Mouse (Mus musculus) kidney, adult 2 months (tissue): ENCODE data around the gene Gal3st3.

Experiments
- CTCF ChIP-seq: fragments of 200-500 bp; conservative IDR thresholded peaks from 2 replicates; pipeline ENCODE4 v1.5.1; 2011; ENCODE audit warnings: low read depth, mild to moderate bottlenecking, control low read depth, low read length, moderate library complexity, mixed read lengths; ENCODE audit not compliant: insufficient read depth, insufficient read length
- POLR2A ChIP-seq: fragments of 200-500 bp; IDR thresholded peaks from one replicate; pipeline ENCODE4 v1.6.1; 2011; ENCODE audit warnings: low read depth, low read length, control low read depth

DNA sequence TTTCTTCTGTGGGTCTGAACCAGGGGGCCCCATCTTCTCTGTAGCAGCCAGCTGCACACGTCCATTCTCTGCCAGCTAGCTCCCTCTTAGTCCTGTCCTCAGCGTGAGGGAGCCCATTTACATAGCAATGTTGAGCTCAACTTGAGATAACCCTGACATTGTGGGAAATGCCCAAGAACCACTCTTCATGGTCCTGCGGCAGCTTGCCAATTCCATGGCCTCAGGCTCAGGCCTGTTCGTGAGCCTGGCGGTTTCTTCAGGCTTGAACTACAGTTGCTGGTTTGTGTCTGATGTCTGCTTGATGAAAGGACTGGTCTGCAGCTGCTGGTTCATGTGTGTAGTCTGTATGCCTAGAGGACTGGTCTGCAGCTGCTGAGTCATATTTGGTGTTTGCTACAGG lies 36.6 kb downstream of the Gal3st3 start:
- TF ChIP-seq CTCF (no peak), POLR2A (no peak)
